Mouse (Mus musculus) lung, postnatal 36 days (tissue): ENCODE results near the gene Sars2.

Source experiments
- DNase-seq: peaks from one replicate; pipeline ENCODE4 v3.0.0; 2022; ENCODE audit warnings: mixed read lengths

Sars2 gene

GRCm38 (mm10) chr7:28727649-28728340 lies 14.0 kb upstream of the Sars2 start:
- no peak for DNase-seq

DNA sequence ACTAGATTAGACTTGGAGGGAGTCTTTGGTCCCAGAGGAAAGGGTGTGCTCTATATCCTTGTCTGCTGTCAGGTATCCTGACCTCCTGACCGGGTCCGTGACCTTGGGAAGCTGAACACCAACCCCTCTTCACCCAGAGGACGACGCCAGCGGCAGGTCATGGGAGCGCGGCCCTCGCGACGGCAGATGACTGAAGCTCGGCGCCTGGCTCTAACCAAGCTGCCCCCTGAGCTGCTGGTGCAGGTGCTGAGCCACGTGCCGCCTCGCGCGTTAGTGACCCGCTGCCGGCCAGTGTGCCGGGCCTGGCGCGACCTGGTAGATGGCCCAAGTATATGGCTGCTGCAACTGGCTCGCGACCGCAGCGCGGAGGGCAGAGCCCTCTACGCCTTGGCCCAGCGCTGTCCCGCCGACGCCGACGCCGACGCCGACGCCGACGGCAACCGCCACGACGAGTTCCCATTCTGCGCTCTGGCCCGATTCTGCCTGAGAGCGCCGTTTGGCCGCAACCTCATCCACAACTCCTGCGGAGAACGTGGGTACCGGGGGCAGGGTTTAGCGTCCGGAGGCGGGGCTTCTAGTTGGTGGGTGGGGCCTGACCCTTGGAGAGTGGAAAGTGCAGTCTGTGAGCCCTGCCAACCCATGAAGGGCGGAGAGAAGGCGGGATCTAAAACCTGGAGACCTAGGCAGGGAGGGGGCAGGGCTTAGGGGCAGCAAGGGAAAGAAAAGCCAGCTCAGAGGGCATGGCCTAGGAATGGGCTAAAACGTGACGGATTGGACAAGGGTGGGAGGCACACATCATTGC lies 9.2 kb upstream of the Sars2 start:
- DNase-seq: peak; percentile 95

- no peak for DNase-seq
Measured at GRCm38 (mm10) chr7:28733211-28733610, 8.6 kb upstream of the Sars2 start.

- peak; percentile 54 for DNase-seq
Measured at GRCm38 (mm10) chr7:28735701-28736100, 6.1 kb upstream of the Sars2 start.

- DNase-seq: no peak
Measured at GRCm38 (mm10) chr7:28739829-28740228, 2.0 kb upstream of the Sars2 start.

- no peak for DNase-seq
Measured at GRCm38 (mm10) chr7:28740949-28741348, 843 bp upstream of the Sars2 start.

DNA sequence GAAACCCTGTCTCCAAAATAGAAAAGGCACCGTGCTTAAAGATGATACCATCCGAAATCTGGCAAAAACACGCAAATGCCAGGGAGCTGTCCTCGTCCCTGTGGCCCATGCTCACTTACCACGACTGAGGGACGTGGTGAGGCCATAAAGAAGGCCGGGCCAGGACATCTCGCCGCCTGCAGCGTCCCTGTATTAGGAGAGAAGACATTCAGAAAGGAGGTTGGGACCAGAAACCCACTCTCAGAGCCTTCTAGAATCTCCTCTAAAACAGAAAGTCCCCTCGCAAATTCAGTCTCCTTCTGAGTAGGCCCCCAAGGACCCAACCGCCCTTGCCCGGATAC lies 454 bp upstream of the Sars2 start:
- no peak for DNase-seq

DNA sequence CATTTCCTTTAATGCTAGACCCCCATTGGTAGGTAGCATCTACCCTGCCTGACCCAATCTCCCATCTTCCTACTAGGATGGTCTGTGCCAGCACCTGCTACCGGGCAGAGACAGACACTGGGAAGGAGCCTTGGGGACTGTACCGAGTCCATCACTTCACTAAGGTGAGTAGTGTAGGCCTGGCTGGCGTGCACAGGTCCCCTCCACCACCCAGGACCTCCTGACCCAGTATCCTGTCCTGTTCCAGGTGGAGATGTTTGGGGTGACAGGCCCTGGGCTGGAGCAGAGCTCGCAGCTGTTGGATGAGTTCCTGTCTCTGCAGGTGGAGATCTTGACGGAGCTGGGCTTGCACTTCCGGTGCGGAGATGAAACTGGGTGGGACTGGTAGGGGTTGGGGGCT lies 8.1 kb downstream of the Sars2 start:
- DNase-seq: no peak

DNA sequence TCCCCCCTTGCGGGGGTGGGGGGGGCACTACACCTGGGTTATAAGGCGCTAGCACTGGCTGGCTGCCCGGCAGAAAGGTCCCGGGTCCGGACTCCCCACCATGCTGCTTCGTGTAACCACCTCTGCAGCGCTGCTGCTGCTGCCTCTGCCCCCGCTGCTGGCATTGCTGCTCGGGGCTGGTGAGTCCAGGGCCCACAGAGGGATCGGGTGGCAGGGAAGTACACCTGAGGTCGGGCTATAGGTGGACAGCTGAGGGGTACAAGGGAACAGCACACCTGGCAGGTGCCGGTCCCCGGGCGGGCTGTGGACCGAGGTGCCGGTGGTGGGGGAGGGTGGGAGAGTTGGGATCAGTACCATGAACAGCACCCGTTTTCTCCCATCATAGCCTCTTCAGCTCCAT lies 14.3 kb downstream of the Sars2 start, which contains the start of gene Ccer2:
Ccer2 (plus strand) TSS at position 96 of the 400 bp plus-strand sequence.
- DNase-seq: no peak

DNA sequence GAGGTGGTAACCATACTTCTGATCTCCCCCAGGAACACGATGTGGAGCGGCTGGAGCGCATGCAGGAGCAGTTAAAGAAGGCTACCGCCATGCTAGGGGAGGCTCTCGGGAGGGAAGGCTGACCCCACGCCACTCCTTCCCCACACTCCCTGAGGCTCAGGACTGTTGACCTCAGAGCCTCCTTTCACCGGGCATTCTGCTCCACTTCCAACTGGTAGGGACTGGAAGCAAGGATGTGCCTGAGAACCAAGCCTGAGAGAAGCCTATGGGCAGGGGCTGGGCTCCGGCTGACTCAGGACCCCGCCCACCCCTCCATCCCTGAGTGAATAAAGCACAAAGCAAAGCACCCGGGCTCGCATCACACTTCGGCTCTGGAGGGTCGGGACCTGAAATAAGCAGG lies 16.8 kb downstream of the Sars2 start:
- DNase-seq: no peak

DNA sequence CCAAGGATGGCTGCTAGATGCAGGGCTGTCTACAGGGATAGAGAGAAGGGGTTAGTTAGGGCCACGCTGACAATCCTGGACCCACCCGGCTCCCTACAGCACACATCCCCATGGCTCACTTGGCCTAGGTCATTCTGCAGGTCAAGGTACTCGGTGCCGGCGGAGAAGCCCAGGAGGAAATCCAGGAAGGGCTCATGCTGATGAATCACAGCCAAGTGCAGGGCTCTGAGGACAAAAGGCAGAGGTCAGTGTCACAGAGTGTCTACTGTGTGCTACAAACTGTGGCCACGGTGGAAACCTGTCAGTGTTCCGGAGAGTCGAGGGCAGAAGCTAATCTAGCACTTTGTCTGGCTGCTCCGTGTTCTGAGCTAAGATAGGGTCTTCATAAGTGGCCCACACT lies 20.1 kb downstream of the Sars2 start:
- no peak for DNase-seq

- peak; percentile 14 for DNase-seq
Measured at GRCm38 (mm10) chr7:28765211-28765610, 23.4 kb downstream of the Sars2 start.

- peak; percentile 100 for DNase-seq
Measured at GRCm38 (mm10) chr7:28766173-28766879, 24.5 kb downstream of the Sars2 start, which contains the start of gene Sirt2. TSS of gene Sirt2 (plus strand) at chr7:28766735.

- no peak for DNase-seq
Measured at GRCm38 (mm10) chr7:28766910-28767309, 25.1 kb downstream of the Sars2 start.

DNA sequence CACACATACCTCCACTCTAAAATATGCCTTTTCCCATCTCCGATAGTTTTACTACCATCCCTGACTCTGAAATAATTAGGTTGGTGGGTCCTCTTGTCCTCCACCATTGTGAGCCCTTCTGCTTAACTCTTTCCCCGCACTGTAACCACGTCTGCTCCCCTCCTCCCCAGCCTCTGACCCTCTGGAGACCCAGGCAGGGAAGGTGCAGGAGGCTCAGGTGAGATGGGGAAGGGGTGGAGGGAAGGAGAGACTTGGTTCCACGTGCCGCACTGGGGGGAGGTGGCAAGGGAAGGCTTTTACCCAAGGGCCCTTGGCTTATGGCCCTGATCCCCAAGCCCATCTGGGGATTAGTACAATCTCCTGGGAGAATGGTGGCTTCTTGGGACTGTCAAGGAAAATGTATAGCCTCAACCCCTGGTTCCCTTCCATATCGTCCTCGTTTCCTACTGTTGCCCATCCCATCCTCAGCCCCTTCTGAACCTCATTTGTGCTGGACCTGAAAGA lies 25.7 kb downstream of the Sars2 start, which contains the start of gene Nfkbib:
Nfkbib (minus strand) TSS at position 51 of the 504 bp plus-strand sequence.
- DNase-seq: no peak

GRCm38 (mm10) chr7:28769414-28769958 lies 27.7 kb downstream of the Sars2 start:
- DNase-seq: no peak

GRCm38 (mm10) chr7:28770309-28770708 lies 28.5 kb downstream of the Sars2 start:
- no peak for DNase-seq

- DNase-seq: no peak
Measured at GRCm38 (mm10) chr7:28771867-28772266, 30.1 kb downstream of the Sars2 start.

DNA sequence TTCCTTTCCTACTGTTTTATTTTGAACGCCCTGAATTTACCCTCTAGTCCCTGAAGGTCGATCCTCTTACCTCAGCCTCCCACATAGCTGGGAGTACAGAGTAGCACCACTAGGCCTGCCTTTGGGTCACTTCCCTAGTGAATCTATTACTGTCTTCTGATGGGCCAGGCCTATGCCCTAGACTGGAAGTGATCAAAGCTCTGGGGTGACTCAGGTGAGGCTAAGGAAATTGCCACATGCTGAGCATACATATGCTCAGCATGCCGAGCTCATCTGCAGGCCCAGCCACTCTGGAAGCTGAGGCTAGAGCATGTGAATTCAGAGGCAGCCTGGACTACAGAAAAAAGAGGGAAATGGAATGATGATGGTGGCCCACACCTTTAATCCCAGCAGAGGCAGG lies 31.4 kb downstream of the Sars2 start:
- no peak for DNase-seq

DNA sequence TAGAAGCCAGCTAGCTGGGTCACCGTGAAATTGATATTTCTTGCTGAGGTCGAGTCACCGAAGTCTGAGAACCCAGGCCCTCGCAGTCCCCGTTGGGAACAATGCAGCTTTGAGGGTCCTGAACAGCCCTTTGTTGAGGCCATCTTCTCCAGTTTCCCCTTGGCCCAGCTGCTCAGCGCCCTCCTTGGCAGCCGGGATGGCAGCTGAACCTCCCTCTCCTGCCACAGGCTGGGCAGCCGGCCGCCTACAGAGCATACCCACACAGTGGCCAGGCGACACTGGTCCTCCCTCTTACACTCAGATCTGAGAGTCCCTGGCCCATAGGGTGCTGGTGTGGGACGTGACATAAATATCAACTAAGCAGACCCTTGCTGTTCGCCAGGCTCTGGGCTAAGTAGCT lies 32.4 kb downstream of the Sars2 start:
- DNase-seq: no peak

DNA sequence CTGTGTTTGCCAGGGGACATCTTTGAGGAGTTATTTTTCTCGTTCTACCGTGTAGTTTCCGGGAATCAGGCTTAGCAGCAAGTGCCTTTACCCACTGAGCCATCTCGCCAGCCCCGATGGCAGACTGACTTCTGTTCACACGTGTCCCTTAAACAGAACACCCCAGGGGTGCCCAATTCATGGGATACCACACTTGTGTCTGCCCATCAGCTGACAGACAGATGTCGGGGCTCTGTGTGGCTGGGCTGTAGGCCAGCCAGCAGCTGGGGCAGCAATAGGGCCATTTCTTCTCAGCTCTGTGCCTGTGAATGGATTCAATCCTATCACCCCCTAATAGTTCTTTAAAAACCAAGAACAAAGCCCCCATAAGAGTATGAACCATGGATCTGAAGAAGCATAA lies 33.3 kb downstream of the Sars2 start:
- DNase-seq: no peak

- no peak for DNase-seq
Measured at GRCm38 (mm10) chr7:28778825-28779224, 37.0 kb downstream of the Sars2 start.

DNA sequence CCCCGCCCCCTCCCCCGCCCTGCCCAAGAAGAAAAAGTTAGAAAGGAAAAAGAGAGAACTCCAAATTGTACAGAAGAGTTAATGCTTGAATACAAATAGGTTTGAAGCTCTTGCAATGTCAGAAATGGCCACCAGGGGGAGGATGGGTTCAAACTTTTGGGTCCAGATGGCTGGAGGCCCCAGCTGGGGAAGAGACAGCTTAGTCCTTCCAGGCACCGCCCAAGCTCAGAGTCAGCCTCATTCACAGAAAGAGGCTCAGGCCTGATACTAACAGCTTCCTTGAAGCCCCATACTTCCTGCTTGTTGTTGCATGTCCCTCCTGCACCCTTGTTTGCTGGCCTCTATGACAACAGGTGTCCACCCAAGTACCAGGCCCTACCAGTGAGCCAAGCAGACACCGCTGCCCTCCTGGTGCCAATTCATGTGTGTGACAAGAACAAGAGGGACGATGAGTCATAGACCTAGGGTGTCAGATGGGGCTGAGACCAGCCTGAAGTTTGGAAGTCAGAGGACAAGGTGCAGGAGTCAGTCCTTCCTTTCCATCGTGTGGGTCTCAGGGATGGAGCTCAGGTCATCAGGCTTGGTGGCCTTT lies 38.4 kb downstream of the Sars2 start:
- DNase-seq: peak; percentile 95
